Mouse (Mus musculus) right cerebral cortex, postnatal 14 days (tissue): Measurements from ENCODE around the gene Wwtr1.

ENCODE experiments used
- DNase-seq: peaks from one replicate; pipeline ENCODE4 v3.0.0; 2022

The Wwtr1 gene

DNA sequence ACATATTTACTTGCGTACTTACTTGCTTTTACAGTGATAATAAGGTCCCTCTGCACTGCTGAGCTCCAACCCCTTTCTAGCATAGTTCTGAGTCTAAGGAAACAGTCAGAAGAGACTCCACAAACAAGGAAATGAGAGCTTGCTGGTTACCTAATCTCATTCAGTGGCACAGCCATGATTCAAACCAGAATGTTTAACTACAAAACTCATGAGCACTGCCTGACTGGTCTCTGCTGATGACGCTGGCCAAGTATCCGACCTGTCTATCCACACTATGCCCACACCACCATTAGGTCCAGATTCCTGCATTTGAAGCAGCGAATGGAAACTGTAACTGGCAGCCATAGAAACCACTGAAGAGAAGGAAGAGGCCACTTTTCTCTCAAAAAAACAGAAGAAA, 18.3 kb downstream of the Wwtr1 start:
- DNase-seq, result no peak

DNA sequence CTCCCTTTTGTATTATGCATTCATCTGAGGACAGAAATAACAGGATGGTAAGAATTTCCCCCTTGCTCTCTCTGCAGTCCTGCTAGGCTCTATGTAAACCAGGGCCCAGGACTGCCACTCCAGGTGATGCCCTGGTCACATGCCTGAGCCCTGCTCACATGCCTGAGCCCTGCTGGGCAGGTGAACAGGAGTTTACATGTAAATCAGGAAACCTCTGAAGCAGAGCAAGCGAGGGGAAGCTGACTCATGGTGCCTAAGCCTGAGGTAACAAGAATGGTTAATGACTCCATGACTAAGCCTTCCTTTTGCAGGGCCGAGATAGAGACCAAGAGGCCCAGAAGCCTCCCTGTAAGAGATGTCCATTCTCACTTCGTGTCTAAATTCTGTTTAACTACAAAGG, 20.1 kb downstream of the Wwtr1 start:
- no peak for DNase-seq

DNA sequence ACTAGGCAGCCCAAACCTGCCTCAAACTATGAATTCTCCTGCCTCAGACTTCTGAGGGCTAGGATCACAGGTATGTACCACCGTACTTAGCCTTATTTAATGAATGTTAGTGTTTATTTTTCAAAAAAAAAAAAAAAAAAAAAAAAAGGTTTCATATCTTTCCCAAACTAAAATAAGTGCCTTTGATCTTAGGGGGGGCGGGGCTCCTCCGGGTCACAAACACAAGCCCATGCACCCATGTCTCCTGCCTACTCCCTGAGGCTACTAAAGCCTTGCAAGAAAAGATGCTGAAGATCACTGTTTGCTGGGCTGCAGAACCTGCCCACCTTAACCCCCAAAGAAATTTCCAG, 20.8 kb downstream of the Wwtr1 start:
- DNase-seq, result no peak

DNA sequence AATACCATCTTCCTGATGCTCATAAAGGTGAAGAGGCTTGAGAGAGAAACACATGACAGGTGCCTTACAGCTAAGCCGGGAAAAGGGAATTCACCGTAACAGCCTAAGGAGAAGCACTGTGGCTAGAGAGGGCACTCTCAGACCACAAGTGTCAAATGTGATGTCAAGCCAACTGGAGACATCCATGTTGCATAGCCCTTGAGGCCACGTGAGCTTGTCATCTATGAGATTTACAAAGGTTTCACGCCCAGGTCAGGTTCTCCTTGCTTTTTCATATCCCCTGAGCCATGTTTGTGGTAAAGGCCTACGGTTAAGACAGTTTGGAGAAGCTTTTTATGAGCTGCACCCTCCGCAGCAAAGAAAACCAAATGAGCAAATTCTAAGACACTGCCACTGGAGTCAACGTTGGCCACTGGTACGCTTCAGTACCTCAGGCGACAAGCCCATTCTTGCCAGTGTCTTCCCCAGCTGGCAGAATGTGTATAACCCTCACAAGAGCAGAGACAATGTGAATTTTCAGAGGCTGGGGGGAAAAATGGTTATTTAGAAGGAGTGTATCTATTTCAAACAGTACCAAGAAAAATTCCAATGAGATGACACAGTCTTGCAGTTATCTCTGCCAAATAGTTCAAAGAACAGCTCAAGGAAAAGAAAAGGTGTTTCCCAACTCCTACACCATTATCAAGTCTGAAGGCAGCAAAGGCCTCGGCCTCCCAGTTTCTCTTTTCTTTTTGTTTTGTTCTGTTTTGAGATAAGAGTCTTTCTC, 21.4 kb downstream of the Wwtr1 start:
- no peak for DNase-seq

DNA sequence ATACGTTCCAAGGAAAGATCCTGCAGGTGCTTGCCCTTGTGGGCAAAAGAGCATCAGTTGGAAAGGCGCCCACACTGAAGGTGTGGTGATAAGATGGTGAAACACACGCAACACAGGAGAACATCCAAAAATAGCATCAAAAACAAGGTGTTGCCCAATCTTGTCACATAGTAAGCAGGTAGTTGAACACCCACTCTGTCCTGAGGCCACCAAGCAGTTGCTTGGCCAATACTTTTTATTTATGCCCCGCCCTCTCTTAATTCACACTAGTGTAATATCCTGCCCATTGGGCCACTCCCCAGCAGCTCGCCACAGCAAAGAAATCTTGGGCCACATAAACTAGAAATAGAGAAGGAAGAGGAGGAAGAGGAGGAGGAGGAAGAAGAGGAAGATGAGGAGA, 22.6 kb downstream of the Wwtr1 start:
- no peak for DNase-seq

DNA sequence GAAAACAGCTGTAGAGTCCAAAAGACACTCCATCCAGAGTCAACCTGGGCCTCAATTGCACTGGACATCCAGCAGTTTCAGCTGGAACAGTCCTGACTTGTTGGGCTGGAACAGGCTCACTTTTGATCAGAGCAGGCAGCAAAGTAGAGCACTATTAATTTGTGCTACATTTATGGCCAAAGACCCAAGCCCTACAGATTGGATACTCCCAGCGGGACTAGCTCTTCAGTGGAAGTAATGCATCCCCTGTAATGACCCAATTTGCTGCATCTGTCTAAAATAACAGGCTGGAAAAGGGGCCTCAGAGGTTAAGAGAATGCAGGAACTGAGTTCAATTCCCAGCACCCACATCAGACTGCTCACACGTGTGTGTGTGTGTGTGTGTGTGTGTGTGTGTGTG, 24.5 kb downstream of the Wwtr1 start:
- DNase-seq, result no peak

DNA sequence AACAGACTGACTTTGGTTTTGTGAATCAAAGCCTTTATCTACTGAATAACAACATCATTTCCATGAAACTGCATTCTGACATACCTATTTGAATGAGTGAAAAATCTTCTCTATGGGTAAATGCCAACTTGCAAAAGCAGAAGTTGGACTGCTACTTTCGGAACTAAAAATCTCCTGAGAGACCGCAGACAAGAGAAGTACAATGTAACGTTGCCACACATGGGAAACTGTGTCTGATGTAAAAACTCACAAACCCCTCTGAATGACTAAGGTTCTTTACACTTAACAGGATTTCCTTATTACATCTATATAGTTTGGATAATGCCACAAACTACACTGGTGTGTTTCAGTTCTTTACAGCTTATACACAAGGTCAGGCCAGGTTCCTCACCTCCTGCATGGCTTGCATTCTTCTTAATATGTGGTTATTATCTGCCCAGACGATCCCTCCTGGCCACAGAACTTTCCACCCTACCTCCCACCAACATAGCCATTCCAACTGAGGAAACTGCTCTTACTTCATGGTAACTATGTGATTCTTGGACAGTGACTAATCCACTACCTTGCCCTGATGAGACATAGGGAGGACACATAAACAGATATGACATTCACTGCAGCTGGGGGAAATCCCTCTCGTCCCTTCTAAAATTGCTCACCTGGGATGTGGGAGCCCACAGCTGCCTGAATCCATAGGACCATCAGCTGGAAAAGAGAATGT, 25.1 kb downstream of the Wwtr1 start:
- DNase-seq, result no peak

DNA sequence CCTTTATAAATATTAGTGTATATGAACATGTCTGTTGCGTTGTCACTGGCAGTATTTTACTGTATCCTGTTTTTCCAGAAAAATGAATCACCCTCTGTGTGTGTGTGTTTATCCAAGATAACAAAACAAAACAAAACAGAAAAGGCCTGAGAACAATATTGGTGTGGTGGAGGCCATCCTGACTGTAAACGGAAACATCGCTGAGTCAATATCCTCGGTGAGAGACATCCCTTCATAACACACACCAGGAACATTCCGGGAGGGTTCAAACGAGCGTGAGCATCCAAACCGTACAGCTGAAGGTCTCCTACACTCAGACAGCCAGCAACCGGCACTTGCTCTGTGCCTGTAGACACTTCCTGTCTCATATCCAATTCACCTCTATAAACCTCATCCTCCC, 31.6 kb downstream of the Wwtr1 start:
- no peak for DNase-seq

DNA sequence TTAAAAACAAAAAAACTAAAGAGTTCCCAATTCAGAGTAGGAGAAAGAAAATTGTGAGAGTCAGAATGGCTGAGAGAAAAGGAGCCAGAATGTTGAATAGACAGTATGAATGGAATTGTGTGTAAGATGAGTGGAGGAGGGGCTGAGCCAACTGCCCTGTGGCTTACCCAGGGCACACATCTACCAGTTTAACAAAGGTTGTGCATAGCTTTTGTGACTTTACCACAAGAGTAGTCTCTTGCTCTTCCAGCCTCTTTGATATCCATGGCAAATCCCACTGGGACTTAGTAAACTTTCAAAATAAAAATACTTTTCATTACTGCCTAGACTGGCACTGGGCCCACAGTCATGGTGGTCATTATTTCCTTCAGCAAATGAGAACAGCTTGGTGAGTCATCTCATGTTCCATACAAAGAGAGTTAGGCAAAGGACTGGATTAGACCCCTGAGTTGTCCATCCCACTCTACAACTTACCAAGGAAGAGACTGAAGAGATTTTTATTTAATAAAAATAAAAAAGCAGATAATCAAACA, 32.8 kb downstream of the Wwtr1 start:
- no peak for DNase-seq

DNA sequence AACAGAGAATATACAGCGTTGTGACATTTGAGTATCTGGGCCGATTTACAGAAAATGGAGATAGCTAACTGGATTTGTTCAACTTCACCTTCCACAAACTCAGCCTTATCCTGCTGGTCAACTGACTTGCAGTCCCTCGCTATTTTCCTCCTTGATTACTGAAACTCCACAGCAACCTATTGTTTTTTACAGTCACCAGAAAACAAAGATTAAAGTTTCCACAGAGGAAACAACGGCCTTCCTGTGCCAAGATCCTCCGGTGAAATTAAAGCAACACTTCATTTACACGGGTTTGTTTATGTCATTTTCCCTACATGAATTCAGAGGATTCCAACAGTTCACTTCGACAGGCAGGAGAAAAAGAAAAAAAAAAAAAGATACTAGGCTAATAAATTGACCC, 34.5 kb downstream of the Wwtr1 start:
- DNase-seq, result no peak

DNA sequence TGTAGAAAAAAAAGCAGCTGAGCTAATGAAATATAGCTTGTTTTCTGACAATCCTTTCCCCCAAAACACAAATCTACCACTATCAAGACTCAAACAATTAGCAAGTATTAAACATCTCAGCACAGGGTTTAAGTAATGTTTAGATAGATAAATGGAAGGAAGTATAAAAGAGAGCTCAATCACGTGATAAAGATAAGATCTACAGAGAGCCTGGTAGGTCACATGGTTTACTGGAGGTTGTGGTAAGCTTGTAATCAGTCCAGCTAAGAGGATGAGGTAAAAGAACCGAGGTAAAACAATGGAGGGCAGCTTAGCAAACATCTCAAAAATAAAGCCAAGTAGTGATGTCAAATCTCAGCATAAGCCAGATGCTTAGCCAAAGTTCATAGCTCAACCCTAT, 35.2 kb downstream of the Wwtr1 start:
- no peak for DNase-seq

DNA sequence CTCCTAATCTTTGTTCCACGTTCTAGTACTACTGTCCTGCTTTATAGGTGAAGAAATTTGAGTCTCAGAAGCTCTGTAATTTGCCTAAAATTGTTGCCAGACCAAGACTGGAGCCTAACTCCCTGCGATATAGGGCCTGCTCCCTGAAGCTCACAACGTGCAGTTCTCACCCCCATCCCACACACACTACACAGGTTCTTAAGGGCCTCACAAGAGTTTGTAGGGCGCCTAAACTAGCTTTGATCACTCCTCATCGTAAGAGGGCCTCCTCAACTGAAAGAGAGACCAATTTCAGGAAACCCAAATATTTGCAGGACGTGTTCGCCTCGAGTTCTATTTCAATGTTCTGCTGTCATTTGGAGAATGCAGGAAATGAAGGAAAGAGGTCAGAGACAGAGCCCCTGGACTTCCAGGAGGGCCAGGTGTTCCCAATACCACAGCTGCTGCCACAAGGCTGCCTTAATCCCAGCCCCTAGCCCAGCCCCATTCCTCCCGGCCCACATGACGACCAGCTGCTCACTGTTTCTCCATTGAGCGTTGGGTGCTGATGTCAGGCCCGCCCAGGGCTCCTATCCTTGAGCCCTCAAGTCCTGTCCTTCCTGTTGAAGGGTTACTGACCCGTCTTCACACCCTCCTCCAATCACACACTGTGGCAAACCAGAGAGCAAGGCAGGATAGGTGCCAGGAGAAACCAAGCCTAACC, 40.1 kb downstream of the Wwtr1 start:
- no peak for DNase-seq

DNA sequence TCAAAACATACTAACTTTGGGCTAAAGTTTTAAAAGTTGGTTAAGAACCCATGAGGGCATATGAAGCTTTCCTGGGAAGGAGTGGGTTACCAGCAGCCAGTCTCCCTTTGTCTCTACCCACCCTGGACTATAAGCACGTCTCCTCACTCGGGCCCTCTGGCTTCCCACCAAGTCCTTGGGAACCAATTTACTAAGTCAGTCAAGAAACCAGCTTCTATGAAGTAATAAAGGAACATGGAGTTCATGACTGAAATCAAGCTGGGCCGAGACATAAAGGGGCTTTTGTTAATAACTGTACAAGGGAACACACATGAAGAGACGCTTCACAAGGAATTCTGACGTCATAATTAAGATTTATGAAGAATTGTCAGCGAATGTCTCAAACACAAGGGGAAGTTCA, 41.3 kb downstream of the Wwtr1 start:
- DNase-seq, result no peak

DNA sequence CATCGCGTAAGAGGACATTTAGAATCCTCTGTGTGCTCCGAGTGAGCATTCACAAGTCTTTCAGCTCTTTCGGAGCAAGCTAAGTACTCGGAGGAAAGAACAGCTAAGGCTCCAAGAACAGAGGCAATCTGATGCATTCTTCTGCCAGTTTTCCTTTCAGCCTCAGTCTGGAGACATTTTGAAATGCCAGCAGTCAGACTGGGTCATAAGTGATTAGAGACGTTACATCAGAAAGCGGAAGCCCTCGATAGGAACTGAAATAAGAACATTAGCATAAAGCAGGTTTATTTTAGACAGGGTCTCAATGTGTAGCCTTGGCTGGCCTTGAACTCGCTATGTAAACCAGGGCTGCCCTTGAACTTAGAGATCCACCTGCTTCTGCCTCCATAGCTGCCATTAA, 41.8 kb downstream of the Wwtr1 start:
- no peak for DNase-seq

DNA sequence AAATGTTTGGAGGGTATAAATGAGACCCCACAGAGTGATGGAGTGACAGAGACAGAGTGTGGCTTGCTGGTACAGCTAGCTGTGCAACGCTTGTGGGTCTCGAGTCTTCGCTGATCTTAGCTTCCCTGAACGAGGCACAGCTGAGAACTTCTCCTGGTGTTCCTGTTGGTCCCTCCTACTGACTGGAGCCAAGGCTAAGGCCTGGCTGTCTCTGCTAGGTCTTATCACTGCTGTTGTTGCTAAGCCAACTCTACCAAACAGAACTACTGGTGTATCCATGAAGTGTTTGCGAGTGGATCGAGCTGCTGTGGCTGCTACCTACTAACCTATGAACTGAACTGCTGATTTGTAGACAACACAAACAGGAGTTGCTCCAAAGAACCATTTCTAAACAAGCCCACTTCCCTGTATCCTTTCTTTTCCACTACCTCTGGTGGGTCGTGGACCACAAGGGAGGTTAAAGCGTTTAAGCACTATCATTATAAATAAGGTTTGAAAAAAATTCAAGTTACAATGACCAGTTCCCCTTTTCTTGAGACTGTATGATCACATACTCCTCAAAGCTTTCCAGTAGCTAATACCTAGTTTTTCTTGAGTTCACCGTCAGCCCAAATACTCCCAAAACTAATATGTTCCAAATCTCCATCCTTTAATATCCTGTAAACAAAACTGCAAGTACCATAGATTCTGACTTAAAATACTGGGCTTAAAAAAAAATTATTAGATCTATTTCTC, 42.6 kb downstream of the Wwtr1 start:
- DNase-seq, result no peak

DNA sequence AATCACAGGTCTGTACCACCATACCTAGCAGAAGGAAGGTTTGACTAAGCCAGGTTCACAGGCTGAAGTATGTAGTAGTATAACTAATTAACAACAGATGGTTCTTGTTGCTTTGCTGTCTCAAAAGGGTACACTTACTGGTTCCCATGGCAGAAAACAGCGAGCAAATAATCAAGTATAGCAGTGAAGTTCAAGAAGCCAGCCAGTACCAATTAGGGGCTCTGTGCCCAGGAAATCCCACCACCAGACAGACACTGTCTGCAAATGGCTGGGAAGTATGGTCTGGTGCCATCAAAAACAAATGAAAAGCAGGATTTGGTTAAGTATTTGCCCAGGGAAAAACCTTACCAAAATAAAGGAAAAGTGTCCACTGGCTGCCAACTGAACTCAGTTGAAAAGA, 44.9 kb downstream of the Wwtr1 start:
- DNase-seq, result no peak

DNA sequence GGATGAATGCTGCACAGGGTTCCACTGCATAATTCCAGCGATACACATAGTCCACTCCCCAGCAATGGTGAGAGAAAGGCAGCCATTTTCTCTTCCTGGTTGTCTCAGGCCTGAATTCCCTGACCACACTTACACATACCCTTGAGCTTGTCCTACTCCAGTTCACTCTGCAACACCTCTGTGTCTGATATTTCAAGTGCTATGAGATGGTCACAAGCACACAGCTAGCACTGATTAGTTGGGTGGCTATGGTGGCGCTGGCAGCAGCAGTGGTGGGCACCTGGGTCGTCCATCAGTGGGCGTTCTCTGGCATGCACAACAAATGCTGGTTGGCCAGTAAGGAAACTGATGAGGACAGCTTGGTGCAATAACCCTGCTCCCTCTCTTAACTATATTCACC, 45.5 kb downstream of the Wwtr1 start:
- DNase-seq, result no peak

DNA sequence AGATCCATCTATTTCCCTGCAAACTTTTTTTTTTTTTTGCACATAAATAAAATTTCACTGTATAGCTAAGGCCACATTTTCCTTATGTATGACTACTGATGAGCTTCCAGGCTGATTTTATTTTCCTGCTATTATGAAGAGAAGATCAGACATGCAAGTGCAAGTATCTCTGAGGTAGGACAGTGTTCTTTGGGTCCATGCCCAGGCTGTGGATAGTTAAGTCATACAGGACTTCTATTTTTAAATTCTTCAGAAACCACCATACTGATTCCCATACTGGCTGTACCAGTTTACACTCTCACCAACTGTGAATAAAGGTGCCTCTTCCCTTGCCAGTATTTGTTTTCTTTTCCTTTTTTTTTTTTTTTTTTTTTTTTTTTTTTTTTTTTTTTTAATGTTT, 48.6 kb downstream of the Wwtr1 start:
- DNase-seq, result no peak

DNA sequence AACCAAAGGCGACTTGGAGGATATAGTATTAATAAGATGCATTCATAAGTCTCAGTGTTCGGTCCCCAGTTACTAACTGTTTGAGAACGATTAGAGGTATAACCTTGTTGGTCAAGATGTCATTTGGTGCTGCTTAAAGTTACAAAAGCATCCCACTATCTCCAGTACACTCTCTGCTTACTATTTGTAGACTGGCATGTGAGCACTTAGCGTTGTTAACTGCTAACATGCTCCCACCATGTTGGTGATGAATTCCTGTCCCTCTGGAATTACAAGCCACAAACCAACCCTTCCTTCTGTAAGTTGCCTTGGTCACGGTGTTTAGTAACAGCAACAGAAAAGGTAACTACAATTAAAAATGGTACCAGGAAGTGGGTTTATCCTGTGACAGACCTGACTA, 52.6 kb downstream of the Wwtr1 start:
- no peak for DNase-seq

DNA sequence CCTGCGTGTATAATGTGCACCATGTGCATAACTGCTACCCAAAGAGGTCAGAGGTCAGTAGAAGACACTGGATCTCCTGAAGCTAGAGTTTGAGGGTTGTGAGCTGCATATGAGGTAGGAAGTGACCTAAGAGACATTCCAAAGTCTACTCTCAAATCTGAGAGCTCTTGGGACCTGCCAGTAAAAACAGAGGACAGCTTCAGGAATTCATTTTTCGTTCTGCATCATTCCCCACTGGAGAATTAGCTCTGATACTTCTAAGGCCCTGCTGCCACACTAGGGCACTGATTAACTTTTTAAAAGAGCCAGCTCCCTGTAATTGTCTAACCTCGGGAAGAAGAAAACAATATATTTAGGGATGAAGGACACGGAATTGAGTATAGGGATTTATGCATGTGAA, 53.8 kb downstream of the Wwtr1 start:
- DNase-seq, result no peak

DNA sequence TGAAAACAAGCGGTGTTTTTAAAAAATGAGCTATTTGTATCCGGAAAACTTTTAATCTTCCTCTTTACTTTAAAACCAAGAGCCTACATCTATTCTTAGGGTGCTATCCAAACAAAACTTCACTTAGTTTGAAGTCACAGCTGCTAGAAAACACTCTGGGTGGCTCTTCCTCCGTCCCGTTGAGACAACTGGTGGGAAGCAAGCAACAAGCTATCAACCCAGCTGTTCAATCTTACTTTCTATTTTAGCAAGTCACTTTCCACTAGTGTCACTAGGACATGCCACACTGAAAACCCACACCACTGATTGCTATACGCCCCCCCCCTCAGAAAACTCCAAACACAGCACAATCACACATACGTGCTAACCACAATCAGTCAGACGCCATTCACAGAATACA, 55.7 kb downstream of the Wwtr1 start:
- no peak for DNase-seq

DNA sequence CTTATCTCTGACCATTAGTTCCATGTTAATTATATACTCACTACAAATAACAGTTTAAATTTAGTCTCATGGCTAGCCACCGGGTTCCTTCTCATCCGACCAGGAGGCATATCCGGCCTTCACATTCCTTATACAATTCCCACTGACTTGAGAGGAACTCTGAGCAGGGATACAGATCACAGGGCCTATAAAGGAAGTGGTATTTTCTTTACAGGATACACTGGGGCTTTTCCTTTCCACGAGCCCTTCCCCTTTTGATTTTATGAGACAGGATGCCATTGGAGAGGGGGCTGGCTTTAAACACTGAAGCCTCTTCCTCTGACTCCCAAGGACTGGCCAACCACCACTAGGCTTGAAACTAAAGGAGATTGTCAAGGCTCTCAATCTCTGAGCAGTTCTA, 59.6 kb downstream of the Wwtr1 start:
- DNase-seq, result no peak

DNA sequence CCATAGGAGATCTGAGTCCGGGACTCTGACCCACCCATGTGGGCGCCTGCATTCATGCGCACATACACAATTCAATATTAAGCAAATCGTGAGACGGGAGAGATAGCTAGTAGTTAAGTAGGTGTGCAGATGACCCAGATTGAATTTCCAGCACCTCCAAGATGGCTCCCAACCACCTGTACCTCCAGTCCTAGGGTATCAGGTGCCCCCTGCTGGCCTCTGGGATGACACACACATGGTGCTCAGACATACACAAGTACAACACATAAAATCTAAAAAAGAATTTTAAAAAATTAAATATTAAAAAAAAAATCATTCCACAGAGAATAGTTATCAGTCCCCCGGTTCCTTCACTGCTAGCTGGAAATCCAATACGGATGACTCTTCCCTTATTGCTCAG, 60.7 kb downstream of the Wwtr1 start:
- no peak for DNase-seq
